Mouse (Mus musculus) embryonic facial prominence, embryonic 11.5 days (tissue): Measurements from ENCODE around the gene Oit1. TPM values are rescaled to one million over a fixed set of nuclear protein-coding genes. Genes with fewer than 3 reads are reported as not detected.

Experiments
- ATAC-seq: fragments of 200-750 bp; cut with Nextera tagmentation; replicated peaks from 2 replicates; pipeline ENCODE4 v1.8.0; 2017; ENCODE audit warnings: low read depth; ENCODE audit not compliant: insufficient number of reproducible peaks, low FRiP score, low TSS enrichment
- DNase-seq: peaks from one replicate; pipeline ENCODE4 v3.0.0-alpha.2; 2015; ENCODE audit warnings: low spot score
- H3K27ac ChIP-seq: fragments of 300-500 bp; sonication (generic); replicated peaks from 2 replicates; pipeline ENCODE4 v1.5.1; 2014; ENCODE audit warnings: mild to moderate bottlenecking, low read depth, low read length, control low read depth
- H3K27me3 ChIP-seq: fragments of 300-500 bp; sonication (generic); 2 replicates; pipeline ENCODE4 v1.6.1; 2014; ENCODE audit warnings: mild to moderate bottlenecking, low read length, moderate library complexity, mixed read lengths; ENCODE audit not compliant: control insufficient read depth, insufficient read depth
- H3K36me3 ChIP-seq: fragments of 300-500 bp; sonication (generic); replicated peaks from 2 replicates; pipeline ENCODE4 v1.6.1; 2014; ENCODE audit warnings: low read depth, mild to moderate bottlenecking, low read length, moderate library complexity, mixed read lengths; ENCODE audit not compliant: control insufficient read depth, insufficient read depth
- H3K4me1 ChIP-seq: fragments of 300-500 bp; sonication (generic); 2 replicates; pipeline ENCODE4 v1.6.1; 2014; ENCODE audit warnings: low read length, mixed read lengths; ENCODE audit not compliant: control insufficient read depth, insufficient read depth
- H3K4me2 ChIP-seq: fragments of 300-500 bp; sonication (generic); 2 replicates; pipeline ENCODE4 v1.6.1; 2014; ENCODE audit warnings: low read depth, mild to moderate bottlenecking, control low read depth, low read length, moderate library complexity
- H3K4me3 ChIP-seq: fragments of 300-500 bp; sonication (generic); 2 replicates; pipeline ENCODE4 v1.5.1; 2014; ENCODE audit warnings: low read depth, low read length, control low read depth
- H3K9ac ChIP-seq: fragments of 300-500 bp; sonication (generic); replicated peaks from 2 replicates; pipeline ENCODE4 v1.6.1; 2014; ENCODE audit warnings: mild to moderate bottlenecking, control low read depth, low read length
- H3K9me3 ChIP-seq: fragments of 300-500 bp; sonication (generic); replicated peaks from 2 replicates; pipeline ENCODE4 v1.6.1; 2016; ENCODE audit warnings: mild to moderate bottlenecking, low read length, inconsistent platforms, mixed read lengths; ENCODE audit not compliant: control insufficient read depth
- WGBS: fragments of 180-500 bp; shearing (Covaris S2); extraction: QIAGEN DNeasy Blood & Tissue Kit; methylation state at CpG from one replicate; pipeline ENCODE4 v1.1.7; 2014; 5-methylcytosine and 5-hydroxymethylcytosine counted together
- polyA plus RNA-seq: library from polyadenylated mRNA; unstranded; fragments of >200 nt; fragmentation: Nextera tagmentation; extraction: Ambion mirVana; gene quantifications from 2 replicates; pipeline ENCODE4 v1.2.1, GENCODE M21; 2014

The Oit1 gene
- polyA plus RNA-seq, 1 experiment from 2014 or later, result 0.22 TPM

DNA sequence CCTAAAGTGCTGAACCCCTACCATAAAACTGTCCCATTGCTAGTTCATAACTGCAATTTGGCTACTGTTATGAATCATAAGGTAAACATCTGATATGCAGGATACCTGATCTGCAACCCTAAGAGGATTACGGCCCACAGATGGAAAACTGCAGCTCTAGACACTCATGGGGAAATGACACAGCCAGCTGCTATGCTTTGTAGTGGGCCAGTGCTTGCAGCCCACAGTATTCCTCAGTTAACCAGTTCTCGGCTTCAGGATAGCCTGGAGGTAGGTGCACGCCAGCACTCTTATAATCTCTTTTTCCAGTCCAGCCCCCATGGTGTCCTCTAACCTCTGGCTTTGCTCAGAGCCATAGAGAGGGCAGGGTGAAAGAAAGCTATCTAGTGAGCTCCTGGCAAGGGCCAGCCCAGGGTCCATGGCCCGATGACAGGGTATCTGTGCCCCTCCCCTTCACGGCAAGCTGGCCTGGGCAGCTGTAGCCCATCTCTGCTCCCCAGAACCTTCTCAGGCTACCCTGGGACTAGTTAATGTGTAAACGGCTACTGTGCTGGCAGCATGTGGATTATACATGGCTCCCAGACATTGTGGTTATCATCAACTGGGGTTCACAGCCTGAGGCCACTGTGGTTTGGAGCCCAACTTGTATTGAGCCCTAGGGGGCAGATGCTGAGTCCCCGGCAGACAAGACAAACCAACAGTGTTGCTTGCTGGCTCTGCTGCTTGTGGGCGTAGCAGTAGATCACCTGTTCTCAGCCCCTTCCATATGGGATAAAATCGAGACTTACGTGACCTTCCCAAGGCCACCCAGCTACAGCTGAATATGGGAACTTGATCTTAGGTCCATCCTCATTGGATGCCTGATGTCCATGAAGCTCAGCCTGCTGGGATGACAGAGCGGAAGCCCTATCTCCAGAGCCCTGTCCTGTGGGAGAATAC lies 46.0 kb downstream of the Oit1 start:
- DNase-seq, result no peak
- H3K27ac ChIP-seq, result no peak overlapping the region
- no peaks in the 10 kb centered on the region for H3K36me3 ChIP-seq
- H3K27me3 ChIP-seq, result no peaks in the 10 kb centered on the region
- no peak for ATAC-seq
- H3K4me1 ChIP-seq, result no peaks in the 10 kb centered on the region
- no peak overlapping the region for H3K4me2 ChIP-seq
- no peaks in the 10 kb centered on the region for H3K9me3 ChIP-seq
- H3K4me3 ChIP-seq, result no peak overlapping the region
- no peak overlapping the region for H3K9ac ChIP-seq
- WGBS, result 71% methylated on average over 11 of the region's 11 CpGs

DNA sequence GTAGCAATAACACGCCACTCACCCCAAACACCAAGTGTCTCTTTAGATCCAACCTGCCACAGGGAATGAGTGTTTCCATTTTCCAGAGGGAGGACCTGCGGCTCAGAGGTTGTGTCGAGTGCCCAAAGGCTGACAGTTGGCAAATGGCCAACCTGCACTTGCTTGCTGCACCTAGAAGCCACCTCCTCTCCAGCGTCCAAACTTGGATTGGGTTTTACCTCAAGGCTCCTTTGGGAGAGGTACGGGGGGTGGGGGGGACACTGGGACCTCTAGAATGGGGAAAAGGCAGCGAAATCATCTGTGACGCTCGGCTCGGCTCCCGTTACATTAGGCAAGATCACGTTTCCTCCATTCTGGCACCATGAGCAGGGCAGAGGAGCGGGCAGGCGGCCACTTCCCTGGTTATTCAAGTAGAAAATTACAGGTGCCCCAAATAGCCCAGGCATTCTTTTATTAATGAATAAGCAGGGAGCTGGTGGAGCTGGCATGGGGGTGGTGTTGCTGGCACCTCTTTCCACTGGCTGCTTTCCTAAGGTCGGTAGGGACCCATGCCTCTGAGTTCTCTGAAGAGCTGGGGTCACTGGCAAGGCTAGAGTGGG lies 47.1 kb downstream of the Oit1 start:
- Histone ChIP-seq H3K27me3 (no peaks in the 10 kb centered on the region), H3K36me3 (no peaks in the 10 kb centered on the region), H3K27ac (no peak overlapping the region), H3K4me3 (no peak overlapping the region), H3K9ac (no peak overlapping the region), H3K4me1 (no peaks in the 10 kb centered on the region; the same call in 1 of the 2 replicates), H3K4me2 (no peak overlapping the region), H3K9me3 (no peaks in the 10 kb centered on the region)
- DNase-seq (no peak), ATAC-seq (no peak)
- 77% methylated on average over 14 of the region's 14 CpGs for WGBS

DNA sequence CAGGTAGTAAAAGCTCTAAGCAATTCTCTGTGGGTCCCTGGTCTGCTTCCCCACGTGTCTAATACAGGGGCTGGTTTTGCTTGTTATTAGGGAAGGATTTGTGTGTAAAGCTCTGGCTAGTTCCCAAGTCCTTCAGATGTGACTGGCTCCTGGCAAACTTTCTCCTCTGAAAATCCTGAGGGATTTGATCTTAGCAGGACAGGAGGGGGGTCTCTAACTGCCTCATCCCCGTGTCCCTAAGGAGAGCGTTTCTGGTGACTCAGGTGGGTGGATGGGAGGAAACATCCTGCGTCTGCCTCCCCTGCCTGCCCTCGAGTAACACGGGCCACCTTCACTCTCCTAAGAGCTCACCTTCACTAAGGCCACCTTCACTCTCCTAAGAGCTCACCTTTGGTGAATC lies 48.2 kb downstream of the Oit1 start:
- Histone ChIP-seq H3K27ac (no peak overlapping the region), H3K9ac (no peak overlapping the region), H3K4me2 (no peak overlapping the region), H3K27me3 (no peaks in the 10 kb centered on the region), H3K9me3 (no peaks in the 10 kb centered on the region), H3K4me3 (no peak overlapping the region), H3K36me3 (no peaks in the 10 kb centered on the region), H3K4me1 (no peaks in the 10 kb centered on the region; the same call in 1 of the 2 replicates)
- WGBS, result 74% methylated on average over 6 of the region's 6 CpGs
- ATAC-seq (no peak), DNase-seq (no peak)

DNA sequence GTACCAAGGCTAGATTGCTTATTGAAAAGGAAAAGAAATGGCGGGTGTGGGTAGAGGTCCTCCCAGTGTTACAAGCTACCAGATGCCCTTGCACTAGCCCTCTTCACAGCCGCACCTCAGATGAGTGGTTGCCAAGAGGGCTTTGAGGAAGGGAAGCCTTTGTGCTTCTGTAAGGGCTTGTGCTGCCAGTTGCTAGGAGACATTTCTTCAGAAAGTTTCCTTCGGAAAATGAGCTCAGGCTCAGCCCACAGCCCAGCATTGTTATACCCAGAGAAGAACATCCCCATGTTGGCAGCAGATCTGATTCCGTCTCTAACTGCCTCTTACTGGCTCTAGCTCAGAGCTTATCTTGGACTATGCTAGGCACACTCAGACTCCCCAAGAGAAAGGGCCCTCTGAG lies 49.0 kb downstream of the Oit1 start:
- no peak overlapping the region for H3K9ac ChIP-seq
- no peak overlapping the region for H3K4me3 ChIP-seq
- no peak overlapping the region for H3K4me2 ChIP-seq
- 66% methylated on average over 4 of the region's 4 CpGs for WGBS
- ATAC-seq (no peak), DNase-seq (no peak)
- no peaks in the 10 kb centered on the region for H3K36me3 ChIP-seq
- H3K27me3 ChIP-seq, result no peaks in the 10 kb centered on the region
- no peak overlapping the region for H3K27ac ChIP-seq
- H3K9me3 ChIP-seq, result no peaks in the 10 kb centered on the region
- H3K4me1 ChIP-seq, result no peaks in the 10 kb centered on the region; the same call in 1 of the 2 replicates

DNA sequence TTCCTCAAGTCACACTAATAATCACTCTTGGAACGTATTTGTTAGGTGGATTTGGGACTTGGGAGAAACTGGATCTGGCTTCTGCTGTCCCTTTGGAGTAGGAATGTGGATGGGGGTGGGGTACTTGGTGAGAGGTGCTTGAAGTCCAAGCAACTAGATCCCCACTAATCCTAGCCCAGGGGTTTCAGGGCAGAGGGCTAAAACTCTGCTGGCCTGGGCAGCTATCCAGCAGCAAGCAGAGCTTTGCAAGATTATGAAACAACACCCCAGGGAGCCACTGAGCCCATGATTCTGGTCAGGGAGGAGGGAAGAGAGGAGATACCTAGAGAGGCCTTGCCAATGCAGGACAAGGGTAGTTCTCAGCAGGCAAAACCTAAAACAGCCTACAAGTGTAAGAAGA lies 51.2 kb downstream of the Oit1 start:
- DNase-seq, result no peak

DNA sequence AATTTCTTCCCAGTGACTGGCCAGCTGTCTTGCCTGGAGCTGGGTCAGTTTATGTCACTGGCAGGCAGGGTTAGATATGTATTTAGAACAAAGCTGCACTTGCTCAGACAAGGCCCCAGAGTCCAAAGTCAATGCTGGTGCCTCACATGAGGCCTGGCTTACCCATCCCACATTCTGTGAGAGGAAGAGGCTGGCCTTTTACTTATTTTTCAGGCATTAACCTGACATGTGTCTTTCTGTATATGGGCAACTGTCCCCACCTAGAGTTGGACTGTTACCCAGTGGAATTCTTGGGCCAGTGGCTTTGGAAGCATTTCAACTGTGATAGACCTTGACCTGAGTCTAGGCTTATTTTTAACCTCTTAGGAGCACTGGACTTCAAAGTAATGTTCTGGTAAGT lies 51.6 kb downstream of the Oit1 start:
- H3K36me3 ChIP-seq, result no peaks in the 10 kb centered on the region
- DNase-seq (no peak), ATAC-seq (no peak)
- H3K4me3 ChIP-seq, result no peak overlapping the region
- H3K9ac ChIP-seq, result no peak overlapping the region
- no peaks in the 10 kb centered on the region; the same call in 1 of the 2 replicates for H3K4me1 ChIP-seq
- no peaks in the 10 kb centered on the region for H3K27me3 ChIP-seq
- no peak overlapping the region for H3K27ac ChIP-seq
- no peaks in the 10 kb centered on the region for H3K9me3 ChIP-seq
- H3K4me2 ChIP-seq, result no peak overlapping the region

More for the DNA sequence above, 51.2 kb downstream of the Oit1 start:
- Histone ChIP-seq H3K36me3 (no peaks in the 10 kb centered on the region), H3K27me3 (no peaks in the 10 kb centered on the region), H3K4me1 (no peaks in the 10 kb centered on the region; the same call in 1 of the 2 replicates), H3K27ac (no peak overlapping the region), H3K4me3 (no peak overlapping the region), H3K9ac (no peak overlapping the region), H3K4me2 (no peak overlapping the region), H3K9me3 (no peaks in the 10 kb centered on the region)
- WGBS, result 32% methylated on average over 1 of the region's 1 CpGs
- ATAC-seq, result no peak

DNA sequence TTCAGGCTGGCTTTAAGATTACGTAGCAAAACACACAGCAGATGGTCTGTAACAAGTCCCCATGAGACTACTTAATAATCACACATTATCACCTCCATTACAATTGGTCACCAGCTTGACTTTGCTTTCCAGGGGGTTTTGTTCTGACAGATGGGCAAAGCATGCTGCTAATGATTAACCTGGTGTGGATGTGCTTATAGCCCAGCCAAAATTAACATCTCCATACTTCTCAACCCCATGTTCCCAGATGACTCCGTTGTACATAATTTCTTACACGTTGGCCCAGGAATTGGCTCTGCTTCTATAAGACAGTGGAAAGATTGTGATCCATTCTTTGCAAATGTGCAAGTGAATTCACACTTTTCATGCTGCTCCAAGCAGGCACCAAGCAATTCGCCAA lies 52.8 kb downstream of the Oit1 start:
- no peak for ATAC-seq
- Histone ChIP-seq H3K4me3 (no peak overlapping the region), H3K4me2 (no peak overlapping the region), H3K36me3 (no peaks in the 10 kb centered on the region), H3K27ac (no peak overlapping the region), H3K9ac (no peak overlapping the region), H3K9me3 (no peaks in the 10 kb centered on the region), H3K4me1 (no peaks in the 10 kb centered on the region; the same call in 1 of the 2 replicates), H3K27me3 (no peaks in the 10 kb centered on the region)
- DNase-seq, result no peak
- WGBS, result 82% methylated on average over 4 of the region's 4 CpGs

DNA sequence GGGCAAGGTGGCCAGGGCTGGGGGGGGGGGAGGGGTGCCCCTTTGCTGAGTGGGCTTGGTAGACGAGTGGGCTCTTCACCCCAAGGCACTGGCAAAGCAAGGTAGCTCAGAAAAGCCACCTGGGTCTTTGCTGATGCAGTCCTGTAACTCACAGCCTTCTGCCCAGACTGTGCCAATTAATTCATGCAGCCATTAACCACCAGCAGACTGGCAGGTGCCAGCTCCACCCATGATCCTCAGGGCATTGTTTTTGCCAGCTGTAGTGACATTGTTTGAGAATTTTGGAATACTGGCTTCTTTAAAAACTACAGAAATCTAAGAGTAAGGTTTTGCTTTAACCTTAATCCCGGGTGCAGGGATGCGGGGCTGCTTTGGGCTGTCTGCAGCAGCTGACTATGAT lies 58.0 kb downstream of the Oit1 start:
- Histone ChIP-seq H3K9ac (no peak overlapping the region), H3K4me1 (no peaks in the 10 kb centered on the region; the same call in 1 of the 2 replicates), H3K27me3 (peaks cover 7% of the 10 kb centered on the region), H3K4me2 (no peak overlapping the region), H3K9me3 (no peaks in the 10 kb centered on the region), H3K4me3 (no peak overlapping the region), H3K36me3 (no peaks in the 10 kb centered on the region), H3K27ac (no peak overlapping the region)
- no peak for DNase-seq
- 77% methylated on average over 3 of the region's 3 CpGs for WGBS
- ATAC-seq, result no peak
